Mouse (Mus musculus): ENCODE measurements around the gene Clcn5.

The Clcn5 gene

GRCm38 (mm10) chrX:7190816-7191215 is 128.3 kb downstream of the Clcn5 start:
- DNase-seq (ENCODE audit: low spot score): no peak

- DNase-seq (ENCODE audit: low spot score): peak; percentile 11
Measured at GRCm38 (mm10) chrX:7188311-7188807, 130.8 kb downstream of the Clcn5 start.

DNA sequence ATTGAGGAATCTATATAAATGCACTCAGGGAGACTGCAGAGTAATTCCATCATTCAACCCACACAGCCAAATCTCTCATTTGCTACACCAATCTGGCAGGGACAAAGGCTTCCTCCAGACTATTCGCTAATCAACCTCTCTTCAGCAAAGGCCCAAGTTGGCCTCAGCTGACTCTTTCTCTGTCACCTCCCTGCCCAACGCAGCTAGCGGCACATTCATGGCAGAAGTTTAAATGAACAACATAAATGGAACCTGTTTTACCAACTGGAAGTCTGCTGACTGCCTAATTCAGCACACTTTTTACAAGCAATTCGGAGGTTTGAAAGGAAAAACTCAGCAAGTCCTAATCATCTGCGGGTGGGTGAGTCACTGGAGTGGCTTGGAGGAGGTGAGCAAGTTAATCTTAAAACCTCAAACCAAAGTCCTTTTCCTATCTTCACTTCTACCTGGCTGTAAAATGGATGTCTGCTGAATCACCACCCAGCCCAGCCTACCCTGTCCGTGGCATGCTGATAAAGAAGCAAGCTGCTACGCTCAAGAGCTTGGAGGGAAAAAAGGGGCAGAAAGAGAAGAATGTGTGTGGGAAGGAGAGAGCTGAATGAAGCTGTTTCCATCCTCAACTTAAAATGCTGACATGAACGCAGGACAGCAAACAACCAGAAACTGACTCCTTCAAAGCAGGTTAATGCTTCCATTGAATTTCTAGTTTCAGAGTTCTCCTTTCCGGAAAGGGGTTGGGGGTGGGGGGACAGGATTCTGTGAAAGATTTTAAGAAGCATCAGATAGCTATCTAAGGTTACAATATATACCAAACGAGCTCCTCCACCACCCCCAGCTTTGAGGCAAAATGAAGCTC is 131.5 kb downstream of the Clcn5 start:
- DNase-seq (ENCODE audit: low spot score): peak; percentile 4

DNA sequence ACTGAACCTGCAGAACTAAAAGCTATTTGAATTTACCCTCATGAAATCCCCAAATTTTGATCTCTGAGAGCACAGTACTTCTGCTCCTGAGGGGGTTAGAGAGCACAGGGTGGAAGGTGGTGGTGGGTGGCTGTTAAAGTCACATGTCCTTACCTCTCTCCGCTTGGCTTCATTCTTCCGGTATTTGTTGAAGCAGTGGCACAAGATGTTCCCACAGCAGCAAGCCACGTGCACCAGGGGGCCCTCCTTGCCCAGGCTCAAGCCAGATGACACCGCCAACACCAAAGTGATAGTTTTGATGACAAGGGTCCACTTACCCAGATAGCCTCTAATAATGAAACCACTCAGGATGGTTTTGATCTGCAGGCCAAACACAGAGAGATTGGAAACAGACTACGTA is 149.0 kb downstream of the Clcn5 start:
- no peak for DNase-seq (ENCODE audit: low spot score)

DNA sequence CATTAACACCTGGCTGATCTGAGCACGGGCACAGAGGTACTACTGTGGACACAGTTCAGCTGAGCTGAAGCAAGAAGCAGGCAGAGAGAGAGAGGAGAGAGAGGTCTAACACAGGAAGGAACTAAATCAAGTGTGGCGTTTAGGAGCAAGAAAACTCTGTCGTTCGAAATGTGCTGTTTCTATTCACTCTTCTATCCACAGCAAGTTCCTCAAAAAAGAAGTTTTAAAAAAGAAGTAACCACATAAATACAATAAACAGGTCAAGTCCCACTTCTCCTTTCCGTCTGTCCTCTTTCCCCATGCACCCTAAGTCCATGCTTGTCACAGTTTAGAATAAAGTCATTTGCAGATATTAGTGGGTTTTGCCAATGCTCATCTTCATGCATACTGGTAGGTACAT is 150.4 kb downstream of the Clcn5 start:
- DNase-seq (ENCODE audit: low spot score): no peak

- no peak for DNase-seq (ENCODE audit: low spot score)
Measured at GRCm38 (mm10) chrX:7157976-7158375, 161.2 kb downstream of the Clcn5 start.

GRCm38 (mm10) chrX:7156026-7156732 is 163.0 kb downstream of the Clcn5 start:
- no peak for DNase-seq (ENCODE audit: low spot score)

- no peak for DNase-seq (ENCODE audit: low spot score)
Measured at GRCm38 (mm10) chrX:7150129-7150528, 169.0 kb downstream of the Clcn5 start.

DNA sequence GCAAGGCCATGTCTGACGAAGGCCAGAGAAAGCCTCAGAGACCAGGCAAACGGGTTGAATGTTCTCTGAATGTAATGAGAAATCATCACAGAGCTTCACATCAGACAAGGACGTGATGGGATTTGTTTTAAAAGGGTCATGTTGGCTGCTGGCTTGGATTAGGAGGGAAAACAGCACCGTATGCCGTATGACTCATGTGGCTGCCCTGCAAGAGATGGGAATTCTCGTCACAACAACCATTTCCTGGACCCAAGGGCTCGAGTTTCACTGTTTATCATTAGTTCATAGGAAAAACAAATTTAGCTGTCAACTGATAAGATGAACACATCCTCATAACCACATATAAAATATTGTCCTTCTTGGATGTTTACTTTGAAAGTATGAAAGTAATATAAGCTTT is 173.0 kb downstream of the Clcn5 start:
- DNase-seq (ENCODE audit: low spot score): no peak

GRCm38 (mm10) chrX:7121618-7122280 is 197.4 kb downstream of the Clcn5 start:
- DNase-seq (ENCODE audit: low spot score): no peak

DNA sequence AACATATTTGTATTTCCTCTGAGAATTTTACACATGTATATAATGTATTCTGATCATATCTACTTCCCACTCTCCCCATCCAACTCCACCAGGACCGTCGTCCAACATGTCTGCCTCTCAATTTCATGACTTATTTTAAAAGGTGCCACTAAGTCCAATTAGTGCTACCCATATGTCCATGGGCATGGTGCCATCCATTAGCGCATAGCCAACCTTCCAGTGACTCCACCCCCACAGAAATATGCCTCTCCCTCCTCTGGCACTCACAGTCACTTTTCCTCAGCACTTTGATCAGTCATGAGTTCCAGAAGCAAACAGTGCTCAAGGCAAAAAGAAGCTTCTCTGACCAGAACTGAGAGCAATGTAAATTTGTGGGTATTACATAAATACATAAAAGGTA is 204.3 kb downstream of the Clcn5 start:
- no peak for DNase-seq (ENCODE audit: low spot score)

All from testis, postnatal 14 days (tissue).